Mouse (Mus musculus): ENCODE measurements around the gene Sh3bp2.
A peak's percentile ranks its signal among the peaks of the same experiment; 100 is the strongest.

Gene Sh3bp2

DNA sequence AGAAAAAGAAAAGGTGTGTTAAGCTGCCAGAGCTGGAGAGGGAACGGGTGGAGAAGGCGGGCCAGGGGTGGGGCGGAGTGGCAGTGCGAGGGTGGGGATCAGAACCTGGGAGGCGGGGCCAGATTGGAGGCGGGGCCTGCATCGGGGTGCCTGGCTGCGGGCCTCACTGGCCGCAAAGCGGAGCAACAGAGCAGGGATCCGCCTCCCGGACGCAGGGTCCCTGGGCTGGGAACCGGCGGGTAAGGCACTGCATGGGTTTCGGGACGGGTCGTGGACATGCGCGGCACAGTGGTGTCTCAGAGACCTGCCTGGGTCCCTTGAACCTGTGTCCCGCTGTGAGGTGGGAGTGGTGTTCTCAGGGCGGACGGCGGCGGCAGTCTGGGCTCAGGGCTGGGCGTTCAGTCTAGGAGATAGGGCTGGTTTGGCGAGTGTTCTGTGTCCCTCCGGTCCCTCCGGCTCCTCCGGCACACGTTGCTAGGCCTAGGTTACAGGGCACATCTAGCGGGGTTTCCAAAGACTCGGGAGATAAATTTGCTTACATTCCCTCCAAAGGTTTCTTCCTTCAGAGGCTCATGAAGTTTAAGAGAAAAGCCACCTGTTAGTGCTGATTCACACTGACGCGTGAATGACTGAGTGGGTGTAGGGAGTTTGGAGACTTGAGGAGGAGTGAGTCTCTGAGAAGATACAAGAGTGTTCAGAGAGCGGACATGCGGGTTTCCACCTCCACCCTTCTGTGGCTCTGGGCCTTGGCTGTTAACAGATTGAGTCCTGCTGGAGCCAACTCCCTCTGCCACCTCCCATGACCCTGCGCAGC lies at the start of gene Sh3bp2:
Gene Sh3bp2, plus strand, starts transcription at position 176 of the 814 bp plus-strand sequence.
- peak; percentile 96 to 99 for DNase-seq (ENCODE audit: low spot score in 2 of 2)

DNA sequence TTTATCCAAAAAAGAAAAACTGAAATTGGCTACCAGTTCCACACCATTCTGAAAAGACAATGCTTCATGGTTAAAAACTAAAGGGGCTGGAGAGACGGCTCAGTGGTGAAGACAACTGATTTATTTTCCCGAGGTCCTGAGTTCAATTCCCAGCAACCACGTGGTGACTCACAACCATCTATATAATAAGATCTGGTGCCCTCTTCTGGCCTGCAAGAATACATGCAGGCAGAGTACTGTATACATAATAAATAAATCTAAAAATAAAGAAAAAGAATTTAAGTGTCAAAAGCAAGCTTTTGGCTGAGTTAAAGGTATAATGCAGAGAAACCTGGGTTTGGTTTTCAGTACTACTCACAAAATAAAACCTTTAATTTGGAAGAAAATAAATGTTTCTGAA lies 44.7 kb upstream of the Sh3bp2 start:
- no peak for DNase-seq (ENCODE audit: low spot score in 2 of 2)

DNA sequence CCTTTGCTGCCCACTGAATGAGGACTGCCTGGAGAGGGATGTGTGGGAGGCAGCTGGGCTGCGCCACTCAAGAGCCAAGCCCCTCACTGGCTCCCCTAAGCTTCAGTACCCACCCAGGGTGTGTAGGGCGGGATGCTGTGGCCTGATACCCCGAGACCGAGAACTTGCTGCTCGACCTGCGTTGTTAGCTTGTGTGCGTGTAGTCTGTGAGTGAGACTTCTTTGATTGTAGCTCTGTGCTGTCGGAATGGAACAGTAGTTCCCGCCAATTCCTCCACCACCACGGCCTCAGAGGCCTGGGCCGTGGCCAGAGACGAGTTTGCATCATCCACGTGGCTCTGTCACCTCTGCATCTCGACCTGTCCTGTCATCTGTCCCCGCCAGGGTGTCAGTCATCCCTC lies 39.9 kb upstream of the Sh3bp2 start:
- no peak for DNase-seq (ENCODE audit: low spot score in 2 of 2)

DNA sequence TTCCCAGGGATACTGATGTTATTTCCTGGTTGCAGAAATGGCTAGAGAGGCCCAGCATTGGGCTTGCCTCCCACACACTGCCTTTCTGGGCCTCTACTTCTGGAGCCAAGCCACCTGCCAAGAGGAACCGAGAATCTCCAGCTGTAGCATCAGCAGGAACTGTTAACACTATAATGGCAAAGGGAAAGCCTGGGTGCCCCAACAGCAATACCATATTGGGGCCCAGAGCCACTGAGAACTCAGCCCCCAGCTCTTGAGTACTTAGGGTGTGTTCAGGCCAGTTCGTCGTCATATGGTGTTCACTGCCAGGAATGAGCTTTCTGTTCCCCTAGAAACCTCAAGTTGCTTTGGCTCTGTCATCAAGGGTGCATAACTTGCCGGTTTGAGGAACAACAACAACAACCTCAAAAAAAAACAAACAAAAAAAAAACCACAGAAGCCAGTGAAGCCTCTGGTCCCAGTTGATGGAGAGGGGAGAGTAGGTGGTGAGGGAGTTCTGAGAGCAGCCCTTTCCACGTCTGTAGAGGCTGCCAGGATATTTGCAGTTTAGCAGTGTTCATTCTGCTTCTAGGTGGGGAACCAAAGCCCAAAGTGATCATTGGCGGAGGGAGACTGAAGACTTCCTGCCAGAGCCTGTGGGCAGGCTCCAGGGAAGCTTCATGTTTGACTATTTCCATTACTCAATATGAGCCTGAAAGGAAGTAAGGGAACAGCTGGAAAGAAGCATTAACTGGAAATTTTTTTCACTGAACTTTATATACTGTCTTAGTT lies 38.1 kb upstream of the Sh3bp2 start:
- peak in 1 of 2 experiments; percentile 36 for DNase-seq (ENCODE audit: low spot score in 2 of 2)

DNA sequence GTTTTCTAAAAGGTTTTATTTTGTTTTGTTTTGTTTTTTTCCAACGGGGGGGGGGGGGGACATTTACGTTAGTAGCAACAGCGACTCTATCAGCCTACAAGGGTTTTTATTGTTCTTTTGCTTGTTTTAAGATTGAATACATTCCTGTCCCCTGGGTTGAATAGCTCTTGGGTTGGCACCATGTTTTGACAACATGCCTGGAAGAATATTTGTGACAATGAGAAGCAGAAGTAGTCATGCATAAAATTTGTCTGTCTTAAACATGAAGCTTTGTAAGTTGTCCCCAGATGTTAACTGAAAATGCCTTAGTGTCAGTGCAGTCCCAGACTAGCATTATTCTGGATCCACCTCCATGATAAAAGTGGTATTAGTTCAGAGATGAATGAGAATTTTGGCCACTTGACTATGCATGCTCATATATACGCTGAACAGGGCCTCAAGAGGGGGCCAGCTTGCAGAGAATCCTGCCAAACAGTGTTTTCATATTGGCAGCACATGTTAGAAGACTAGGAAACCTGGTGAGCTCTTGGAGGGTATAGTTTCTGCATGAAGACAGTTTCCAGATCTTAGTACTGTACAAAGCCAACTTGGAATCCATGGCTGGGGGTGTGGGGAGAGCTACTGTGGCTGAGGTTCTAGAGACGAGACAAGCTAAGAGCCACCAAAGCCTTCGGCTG lies 36.8 kb upstream of the Sh3bp2 start:
- DNase-seq (ENCODE audit: low spot score in 2 of 2) = no peak

DNA sequence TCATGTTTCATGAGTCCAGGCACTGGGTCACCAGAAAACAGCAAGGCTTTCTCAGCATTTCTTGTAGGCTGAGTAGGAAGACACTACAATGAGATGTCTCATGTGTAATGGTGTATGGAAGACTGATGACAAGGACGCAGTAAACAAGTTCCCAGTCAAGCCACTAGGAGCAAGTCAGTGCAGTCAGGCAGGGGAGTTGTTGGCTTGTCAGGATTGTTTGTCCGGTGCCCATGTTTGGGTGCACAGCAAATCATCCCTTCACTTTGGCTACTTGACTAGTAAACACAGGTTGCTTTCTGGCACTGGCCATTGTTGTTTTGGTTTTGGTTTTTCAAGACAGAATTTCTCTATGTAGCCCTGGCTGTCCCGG lies 36.2 kb upstream of the Sh3bp2 start:
- DNase-seq (ENCODE audit: low spot score in 2 of 2) = no peak

DNA sequence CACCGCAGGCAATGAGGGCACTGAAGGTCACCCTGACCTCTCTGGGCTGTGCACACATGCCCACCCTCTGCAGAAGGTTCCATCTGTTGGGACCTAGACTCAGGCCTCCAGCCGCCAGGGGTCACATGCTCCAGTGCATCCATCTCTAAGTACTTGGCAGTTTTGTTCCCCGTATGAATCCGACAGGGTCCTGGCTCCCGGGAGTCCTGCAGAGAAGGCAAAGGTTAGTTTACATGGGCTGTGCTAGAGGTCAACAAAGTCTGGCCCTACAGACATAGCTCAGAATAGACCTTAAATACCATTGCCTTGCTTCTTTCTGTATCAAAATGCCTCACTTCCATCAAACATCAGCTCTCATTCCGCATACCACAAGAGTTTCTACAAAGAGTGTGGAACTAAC lies 28.9 kb upstream of the Sh3bp2 start:
- DNase-seq (ENCODE audit: low spot score in 2 of 2) = no peak

DNA sequence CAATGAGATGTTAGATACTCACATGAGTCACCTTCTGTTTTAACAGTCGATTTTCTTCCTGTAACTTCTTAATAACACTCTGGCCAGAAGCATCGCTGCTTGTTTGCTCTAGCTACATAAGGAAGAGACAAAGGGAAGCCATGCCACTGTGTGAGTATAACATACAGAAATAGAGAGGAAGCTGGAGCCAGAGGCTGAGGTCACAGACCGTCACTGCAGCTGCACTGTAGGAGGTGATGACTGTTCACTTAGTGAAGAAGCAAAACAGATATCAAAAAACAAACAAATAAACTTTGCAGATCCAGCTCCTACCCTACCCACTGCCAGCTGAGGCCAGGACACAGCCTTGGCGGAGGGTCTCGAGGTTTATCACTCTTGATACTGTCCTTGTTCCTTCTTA lies 24.8 kb upstream of the Sh3bp2 start:
- DNase-seq (ENCODE audit: low spot score in 2 of 2) = no peak

DNA sequence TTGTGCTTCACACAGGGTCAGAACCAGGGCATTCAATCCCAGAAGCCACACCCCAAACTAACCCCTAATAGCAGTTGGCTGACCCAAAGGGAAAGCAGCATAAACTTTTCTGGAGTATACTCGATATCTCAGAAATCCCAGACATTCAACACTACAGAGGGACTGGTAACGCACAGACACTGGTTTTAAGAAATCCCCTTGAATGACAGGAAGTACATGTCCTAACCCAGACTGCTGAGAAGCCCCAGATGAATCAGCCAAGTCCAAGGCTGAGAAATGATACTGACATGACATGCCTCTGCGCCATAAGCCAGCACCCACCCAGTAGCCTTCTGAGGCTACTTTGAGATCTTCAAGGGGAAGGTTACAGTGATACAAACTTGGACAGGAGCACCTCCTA lies 24.1 kb upstream of the Sh3bp2 start:
- DNase-seq (ENCODE audit: low spot score in 2 of 2) = no peak

DNA sequence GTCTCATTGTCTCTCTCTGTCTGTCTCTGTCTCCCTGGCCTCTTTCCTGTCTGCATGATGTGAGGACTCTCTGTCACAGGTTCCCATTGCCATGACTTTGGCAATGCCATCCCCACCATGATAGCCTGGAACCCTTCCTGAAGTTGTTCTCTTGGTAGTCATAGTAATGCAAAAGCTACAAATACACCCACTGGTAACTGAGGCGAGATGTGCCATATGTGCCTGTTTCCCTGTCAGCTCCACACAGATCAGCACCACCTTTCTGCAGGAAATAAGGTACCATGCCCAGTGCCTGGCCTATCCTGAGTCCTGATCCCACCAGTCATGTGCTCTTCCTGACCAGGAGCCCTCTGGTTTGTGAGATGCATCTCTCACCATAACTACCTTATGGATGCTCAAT lies 23.2 kb upstream of the Sh3bp2 start:
- no peak for DNase-seq (ENCODE audit: low spot score in 2 of 2)

DNA sequence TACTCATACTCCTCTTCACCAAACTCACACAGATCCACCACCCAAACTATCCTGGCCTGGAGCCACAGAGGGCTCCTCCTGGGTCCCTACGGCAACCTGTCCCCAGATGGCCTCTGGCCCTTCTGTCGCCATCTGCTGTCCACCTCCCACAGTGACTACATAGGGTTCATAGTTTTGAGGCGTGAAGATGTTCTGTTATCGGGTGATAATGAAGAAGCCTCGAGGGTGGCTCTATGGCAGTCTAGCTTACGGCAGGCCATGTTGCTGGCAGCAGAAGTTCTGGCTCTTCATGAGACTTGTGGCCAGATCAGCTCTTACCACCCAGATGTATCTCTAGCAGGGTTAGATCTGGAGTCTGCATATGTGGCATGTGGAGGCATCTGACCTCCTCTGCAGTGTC lies 22.8 kb upstream of the Sh3bp2 start:
- DNase-seq (ENCODE audit: low spot score in 2 of 2) = no peak

DNA sequence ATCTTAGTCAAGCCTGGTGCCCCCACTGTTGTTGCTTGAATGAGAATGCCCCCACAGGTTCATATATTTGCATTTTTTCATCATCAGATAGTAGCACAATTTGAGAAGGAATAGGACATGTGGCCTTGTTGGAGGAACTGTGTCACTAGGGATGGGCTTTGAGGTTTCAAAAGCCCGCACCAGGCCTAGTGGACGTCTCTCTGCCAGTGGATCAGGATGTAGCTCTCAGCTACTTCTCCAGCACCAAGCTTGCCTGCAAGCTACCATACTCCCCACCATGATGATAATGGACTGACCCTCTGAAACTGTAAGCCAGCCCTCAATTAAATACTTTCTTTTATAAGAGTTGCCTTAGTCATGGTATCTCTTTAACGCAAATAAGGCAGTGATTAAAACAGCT lies 13.2 kb upstream of the Sh3bp2 start:
- no peak for DNase-seq (ENCODE audit: low spot score in 2 of 2)

DNA sequence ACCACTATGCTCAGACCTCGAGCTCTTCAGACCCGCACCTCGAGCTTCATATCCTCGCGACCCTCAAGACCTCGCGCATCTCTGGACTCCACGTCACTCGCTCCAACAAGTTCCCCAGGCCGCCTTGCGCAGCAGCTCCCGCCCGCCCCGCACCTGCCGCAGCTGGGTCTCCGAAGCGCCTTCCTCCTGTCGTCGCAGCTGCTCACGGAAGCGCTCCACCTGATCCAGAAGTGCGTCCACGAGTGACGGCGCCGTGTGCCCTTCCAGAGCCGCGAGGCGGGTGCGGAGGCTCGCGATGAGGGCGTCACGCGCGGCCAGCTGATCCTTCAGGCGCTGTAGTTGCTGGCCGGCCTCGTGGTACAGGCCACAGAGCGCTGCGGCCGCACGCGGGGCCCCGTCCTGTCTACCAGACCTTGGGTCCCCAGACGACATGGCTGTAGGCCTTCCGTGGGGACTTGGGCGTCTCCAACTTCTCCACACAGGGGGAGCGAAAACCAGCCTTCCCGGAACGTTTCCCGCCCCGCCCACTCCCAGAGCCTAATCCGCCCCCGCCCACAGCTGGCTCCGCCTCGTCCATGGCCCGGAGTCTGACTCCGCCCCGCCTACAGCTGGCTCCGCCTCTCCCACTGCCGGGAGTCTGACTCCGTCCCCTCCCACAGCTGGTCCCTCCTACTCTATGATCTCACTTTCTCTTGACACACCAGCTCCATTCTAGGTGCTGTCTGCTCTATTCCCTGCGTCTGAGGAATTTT lies 12.0 kb upstream of the Sh3bp2 start, which contains the start of gene Tnip2:
Gene Tnip2, minus strand, starts transcription at position 526 of the 752 bp plus-strand sequence.
- DNase-seq (ENCODE audit: low spot score in 2 of 2) = peak; percentile 96 to 98

DNA sequence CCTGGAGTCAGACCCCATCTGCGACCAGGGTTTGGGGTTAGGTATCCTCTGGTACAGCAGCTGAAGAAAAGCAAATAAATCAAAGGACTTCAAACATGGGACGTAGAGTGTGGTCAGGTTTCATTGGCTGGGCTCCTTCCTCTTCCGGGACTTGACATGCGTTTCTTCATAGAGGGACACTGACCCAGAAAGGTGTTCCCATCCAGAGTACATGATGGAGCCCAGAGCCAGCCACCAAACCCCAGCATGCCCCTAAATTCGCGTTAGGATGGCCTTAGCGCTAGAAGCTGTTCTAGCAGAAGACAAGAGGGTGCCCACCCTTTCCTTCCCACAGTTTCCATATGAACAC lies 11.4 kb upstream of the Sh3bp2 start:
- no peak for DNase-seq (ENCODE audit: low spot score in 2 of 2)

DNA sequence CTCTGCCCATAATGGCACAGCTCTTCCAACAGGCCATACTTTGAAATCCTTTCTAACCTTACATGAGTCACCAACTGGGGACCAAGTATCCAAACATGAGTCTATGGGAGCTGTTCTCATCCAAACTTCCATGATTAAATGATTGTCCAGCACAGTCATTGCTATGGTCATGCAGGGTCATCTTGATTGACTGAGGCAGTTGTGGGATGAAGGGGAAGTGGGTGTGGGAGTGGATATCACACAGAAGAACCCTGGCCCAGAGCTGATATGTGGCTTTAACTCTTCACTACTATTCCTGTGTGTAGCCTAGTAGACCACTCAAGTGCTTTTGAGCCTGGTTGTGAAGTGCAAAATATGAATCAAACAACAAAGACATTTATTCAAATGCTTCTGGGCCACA lies 10.5 kb upstream of the Sh3bp2 start:
- DNase-seq (ENCODE audit: low spot score in 2 of 2) = no peak

DNA sequence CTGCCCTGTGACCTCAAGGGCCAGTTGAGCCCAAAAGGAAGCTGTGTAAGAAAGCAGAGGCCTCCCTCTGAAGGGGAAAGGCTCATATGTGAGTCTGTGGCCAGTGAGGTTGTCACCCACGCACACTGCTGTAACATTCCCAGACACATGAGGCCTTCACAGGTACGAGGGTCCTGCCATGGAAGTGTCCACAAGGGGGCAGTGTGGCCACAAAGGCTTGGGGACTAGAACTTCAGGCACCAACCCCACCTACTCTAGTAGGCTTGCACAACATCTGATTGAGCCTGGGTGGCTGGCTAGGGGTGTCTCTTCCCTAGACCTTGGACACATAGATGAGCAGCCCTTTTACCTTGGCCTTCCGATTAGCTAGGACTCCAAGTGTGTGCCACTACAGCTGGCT lies 7.7 kb upstream of the Sh3bp2 start:
- DNase-seq (ENCODE audit: low spot score in 2 of 2) = peak; percentile 73 to 76

DNA sequence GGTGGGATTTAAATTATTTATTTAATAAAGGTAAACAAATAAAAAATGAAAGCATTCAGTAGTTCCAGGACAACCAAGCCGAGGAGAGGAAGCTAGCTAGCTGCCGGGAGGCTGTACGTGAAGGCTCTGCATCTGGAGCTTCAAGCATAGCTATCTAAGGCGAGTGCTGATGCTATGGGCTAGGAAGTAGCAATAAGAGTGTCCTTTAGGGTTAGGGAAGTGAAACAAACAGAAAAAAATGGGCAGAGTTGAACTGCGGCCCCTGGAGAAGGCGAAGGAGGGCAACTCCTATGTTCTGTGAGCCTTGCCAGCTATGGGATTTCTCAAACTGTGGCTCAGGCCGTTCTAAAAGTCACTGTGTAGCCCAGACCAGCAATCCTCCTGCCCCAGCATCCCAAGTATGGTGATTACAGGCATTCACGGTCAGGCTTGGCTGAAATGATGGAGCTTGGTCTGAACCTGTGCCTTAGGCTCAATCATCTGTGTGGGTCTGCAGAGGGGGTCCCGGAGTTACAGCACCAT lies 6.2 kb upstream of the Sh3bp2 start:
- no peak for DNase-seq (ENCODE audit: low spot score in 2 of 2)

DNA sequence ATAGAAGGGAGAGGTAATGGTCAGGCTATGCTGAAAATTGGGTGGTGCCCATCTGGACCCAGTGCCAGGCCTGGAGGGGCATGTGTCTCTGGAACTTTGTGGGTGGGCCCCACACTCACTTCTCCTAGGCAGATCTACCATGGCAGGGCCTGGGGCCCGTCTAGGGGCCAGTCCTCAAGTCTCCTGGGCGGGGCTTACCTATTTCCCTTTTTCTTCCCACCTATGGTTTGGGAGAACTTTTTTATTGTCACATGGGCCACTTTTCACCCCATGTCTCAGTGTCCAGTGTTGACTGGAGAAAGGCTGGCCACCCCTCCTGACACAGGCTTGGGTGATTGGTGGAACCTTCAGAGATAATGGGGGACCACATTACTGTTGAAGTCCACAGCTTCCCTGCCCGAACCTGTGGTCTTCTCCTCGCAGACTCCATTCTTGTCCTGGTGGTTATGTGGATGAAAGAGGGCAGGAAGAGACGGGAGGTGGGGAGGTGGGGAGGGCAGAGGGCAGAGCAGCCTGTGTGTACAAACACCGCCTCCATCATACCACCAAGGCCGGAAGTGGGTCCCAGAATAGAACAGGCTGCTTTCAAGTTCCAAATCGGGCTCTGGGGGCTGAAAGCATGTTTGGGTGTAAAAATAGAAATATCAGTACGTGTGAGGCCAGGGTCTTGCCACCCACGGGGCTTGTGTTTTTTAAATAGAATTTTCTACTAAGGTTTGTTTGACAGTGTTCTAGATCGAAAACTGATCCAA lies 5.0 kb upstream of the Sh3bp2 start:
- no peak for DNase-seq (ENCODE audit: low spot score in 2 of 2)

DNA sequence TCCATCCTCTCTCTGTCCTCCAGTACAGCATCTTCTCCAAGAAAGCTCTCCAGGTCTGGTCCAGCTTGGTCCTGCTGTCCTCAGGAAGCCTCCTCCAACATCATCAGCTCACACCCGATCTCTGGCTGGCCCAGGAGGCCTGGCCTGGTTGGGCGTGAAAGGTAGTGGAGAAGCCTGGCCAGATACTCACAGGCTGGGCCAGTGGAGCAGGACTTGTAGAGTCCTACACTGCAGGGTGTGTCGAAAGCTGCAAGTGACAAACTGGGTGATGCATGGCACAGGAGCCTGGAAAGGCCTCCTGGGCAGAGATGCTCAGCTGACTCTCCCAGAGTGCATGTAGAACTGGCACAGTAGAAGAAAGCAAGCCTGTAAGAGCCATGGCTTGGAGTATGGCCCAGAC lies 4.3 kb upstream of the Sh3bp2 start:
- DNase-seq (ENCODE audit: low spot score in 2 of 2) = no peak

DNA sequence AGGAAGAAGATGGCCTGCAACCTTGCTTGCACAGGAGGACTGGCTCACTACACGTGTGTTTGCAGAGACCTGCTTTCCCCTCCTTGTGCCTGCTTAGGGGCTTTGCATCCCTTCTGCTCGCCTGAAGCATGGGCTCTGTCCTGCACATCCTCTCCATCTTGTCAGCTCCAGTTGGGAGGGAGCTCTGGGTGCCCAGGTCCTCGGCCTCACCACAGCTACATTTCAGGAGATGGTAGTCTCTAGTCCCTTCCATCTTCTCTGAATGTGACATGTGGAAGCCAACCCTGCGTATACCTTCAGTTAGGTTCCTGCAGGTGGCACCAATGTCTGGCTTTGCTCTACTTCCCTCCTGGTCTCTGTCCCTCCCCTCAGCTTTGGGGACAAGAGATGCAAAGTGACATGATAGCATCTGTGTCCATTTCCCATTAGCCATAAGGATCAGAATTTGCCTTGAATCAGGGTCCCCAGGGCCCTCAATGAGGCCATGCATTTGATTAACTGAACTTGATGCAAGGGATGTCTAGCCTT lies 1.6 kb upstream of the Sh3bp2 start:
- DNase-seq (ENCODE audit: low spot score in 2 of 2) = no peak

DNA sequence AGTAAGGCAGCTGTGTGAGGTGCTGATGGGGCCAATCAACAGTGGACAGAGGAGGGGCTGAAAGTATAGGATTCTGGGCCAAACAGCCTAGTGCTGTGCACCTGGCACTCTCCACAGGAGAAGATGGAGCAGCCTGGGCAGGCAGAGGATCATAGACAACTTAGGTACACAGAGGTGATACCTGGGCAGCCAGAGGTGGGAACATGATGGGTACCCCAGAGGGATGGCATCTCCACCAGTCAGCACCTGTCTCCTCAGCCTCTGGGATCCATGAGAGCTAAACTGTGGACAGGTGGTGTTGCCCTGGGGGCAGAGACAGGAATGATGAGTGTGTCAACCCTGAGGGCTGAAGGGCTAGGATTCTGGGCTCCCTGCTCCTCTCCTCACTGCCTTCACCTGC lies 1.1 kb upstream of the Sh3bp2 start:
- no peak for DNase-seq (ENCODE audit: low spot score in 2 of 2)

Measured in urinary bladder, adult 18-20 months (tissue).